Mouse (Mus musculus) kidney, adult 18-20 months (tissue): ENCODE data around the gene Pde4dip.

ENCODE experiments used
- DNase-seq: peaks from one replicate; pipeline ENCODE4 v3.0.0; 2021

Gene Pde4dip

DNA sequence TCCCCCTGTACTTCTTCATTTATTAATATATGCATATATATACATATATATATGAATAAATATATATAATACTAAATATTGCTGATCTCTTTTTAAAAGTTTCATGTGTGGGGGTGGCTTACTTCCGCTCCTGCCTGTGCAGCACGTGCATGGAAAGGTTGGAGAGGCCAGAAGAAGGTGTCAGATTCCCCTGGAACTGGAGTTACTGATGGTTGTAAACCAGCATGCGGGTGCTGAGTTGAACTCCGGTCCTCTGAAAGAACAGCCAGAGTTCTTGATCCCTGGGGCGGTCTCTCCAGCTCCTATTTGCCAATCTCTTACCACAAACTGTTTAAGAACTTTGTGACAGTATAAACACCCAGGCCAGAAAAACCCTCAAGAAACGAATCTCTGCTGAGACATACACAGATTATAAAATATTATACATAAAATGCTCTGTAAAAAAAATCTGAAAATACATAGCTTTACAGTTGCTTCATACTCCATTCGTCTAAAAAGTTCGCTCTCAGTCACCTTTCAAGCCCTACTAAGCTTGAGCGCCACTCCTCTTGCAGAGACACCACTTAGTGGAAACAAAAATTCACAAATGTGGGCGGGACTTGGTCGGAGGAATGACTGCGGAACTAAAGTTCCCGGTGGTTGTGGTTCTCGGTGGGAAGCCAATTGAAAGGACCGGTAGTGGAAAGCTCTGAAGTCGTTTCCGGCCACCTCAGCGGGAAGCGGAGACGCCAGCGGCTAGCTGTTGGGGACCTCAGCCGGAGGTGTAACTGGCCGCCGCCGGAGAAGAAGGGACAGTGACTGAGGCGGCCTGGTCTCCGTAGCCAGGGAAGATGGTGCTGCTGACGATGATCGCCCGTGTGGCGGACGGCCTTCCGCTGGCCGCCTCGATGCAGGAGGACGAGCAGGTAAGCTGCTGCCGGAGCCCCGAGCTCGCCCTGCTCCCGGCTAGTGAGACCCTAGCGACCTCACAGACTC, 12.3 kb upstream of the Pde4dip start, which contains the start of gene Sec22b:
Gene Sec22b (plus strand): TSS at position 675 of the 975 bp plus-strand sequence.
- peak; percentile 94 for DNase-seq

GRCm38 (mm10) chr3:97898381-97898780, 9.9 kb upstream of the Pde4dip start:
- no peak for DNase-seq

- peak; percentile 49 for DNase-seq
Measured at GRCm38 (mm10) chr3:97894695-97895094, 6.2 kb upstream of the Pde4dip start.

- DNase-seq = no peak
Measured at GRCm38 (mm10) chr3:97890205-97890604, 1.7 kb upstream of the Pde4dip start.

DNA sequence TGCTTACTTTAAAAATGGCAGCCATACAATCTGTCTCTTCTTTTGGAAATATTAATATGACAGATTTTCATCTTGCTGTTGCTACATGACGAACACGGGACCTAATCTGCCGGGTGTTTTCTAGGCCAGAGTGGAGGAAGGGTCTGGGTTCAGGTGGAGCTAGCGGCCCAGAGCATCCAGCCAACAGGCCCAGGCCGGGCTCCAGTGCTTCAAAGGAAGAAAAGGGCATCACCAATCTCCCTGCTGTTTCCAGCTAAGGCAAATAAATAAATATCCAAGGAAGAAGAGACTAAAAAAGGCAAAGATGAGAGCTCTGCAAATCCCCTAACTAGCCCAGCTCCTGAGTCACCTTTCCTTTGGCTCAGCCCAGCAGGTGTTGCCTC, 731 bp downstream of the Pde4dip start:
- DNase-seq = no peak

DNA sequence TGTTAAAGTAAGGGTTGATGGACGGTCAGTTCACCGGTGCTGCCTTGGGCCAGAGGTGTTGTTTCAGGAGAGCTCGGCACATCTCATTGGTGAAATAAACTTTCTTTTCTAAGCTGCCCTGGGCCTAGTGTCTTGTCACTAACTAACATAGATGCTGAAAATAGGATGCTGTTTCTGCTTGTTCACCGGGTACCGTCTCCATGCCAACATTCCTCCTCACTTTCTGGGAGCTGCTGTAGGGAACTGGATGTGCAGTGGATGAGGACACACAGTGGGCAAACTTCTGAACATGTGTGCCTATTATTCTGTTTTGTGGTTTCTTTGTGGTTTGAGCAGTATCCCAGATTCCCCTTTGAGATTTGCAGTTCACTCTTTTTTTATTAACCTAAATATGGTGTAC, 6.9 kb downstream of the Pde4dip start:
- no peak for DNase-seq

- peak; percentile 82 for DNase-seq
Measured at GRCm38 (mm10) chr3:97879222-97879621, 9.3 kb downstream of the Pde4dip start.

- DNase-seq = no peak
Measured at GRCm38 (mm10) chr3:97876259-97876658, 12.2 kb downstream of the Pde4dip start.

- DNase-seq = no peak
Measured at GRCm38 (mm10) chr3:97874777-97875176, 13.7 kb downstream of the Pde4dip start.

- no peak for DNase-seq
Measured at GRCm38 (mm10) chr3:97869730-97870129, 18.8 kb downstream of the Pde4dip start.

DNA sequence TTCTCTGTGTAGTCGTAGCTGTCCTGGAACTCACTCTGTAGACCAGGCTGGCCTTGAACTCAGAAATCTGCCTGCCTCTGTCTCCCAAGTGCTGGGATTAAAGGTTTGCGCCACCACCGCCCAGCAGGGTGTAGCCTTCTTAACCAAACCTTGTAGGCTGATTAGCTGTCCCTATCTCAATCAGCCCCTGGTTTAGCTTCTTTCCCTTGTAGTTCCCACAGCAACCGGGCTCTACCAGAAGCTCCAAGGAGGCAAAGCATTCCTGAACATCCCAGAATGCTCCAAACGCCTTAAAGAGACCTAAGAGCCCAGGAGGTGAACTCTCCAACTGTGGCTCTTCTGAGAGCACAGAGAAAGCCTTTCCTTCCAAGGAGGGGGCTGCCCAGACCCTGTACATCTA, 19.8 kb downstream of the Pde4dip start:
- no peak for DNase-seq

GRCm38 (mm10) chr3:97868024-97868689, 20.4 kb downstream of the Pde4dip start:
- DNase-seq = peak; percentile 77

DNA sequence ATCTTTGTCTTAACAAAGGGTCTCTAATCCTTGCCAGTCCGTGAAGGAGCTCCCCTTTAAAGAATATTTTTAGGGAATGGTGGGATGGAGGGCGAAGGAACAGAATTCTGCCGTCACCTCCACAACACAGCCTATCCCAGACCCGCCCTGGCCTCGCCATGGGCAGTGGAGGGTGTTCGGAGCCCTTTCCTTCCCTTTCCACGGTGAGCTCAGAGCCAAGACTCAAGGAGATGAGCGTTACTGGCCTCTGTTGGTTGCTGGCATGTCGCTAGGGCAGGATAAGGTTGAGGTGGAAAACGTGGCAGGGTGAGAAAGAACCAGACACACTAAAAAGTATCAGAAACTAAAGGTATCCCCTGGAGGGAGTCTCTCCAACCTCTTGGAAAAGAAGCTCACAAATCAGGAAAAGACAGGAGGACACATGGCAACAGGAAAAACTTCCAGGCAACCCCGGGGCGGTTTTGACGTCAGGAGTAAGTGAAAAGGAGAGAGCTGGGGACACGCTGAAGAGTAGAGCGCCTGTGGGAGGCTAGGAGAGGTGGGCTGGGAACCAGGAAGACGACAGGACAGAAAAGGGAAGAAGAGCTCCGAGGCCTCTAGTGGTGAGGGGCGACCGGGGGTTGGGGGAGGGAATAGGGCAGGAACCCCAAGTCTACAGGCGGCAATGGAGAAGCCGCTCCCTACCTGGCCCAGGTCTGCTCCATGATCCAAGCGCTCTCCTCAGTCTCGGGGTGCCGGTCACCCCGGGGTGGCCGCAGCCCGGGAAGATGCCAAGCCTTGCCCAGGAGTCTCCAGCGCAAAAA, 21.1 kb downstream of the Pde4dip start:
- DNase-seq = peak; percentile 29

DNA sequence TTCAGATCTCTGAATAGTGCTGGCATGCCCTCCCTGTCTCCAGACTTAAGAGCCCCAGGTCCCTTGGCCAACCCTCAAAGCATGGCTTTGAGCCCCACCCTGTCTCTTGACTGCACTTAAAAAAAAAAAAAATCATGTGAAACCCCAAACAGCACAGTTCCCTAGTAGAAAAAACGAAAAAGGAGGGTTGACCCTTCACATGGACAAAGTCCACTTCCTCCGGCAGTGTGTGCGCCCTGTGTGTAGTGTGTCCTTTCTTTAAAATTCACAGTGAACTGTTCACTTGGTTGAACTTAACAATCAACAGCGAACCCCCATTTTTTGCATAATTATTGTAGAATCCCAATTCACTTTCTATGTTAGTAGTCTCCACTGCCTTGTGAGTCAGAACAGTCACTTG, 21.8 kb downstream of the Pde4dip start:
- no peak for DNase-seq

DNA sequence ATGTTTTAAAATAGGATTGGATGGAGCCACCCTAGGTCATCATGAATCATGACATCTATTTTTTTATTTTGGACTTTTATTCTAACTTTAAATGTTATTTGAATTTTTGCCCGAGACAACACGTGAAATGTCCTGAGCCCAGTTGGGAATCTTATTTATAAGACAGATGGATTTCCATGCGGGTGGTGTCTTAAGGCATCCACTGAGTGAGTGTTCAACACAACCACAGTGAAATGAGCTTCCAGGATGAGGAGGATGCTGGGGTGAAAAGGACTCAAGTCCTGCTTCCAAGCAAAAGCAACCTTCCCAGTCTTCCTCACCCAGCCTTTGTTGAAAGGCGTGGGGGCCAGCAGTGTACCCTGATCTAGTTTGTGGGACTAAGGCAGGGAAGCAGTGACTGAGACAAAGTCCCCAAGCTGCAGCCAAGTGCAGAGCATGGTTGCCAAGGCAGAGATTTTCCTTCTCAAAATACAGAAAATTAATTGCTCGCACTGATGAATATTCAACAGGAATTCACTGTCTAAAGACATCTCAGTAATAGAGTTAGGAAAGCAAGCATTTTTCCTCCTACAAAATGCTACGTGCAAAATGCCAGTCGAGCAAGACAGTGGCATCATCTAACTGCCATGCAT, 27.6 kb downstream of the Pde4dip start:
- no peak for DNase-seq

- DNase-seq = no peak
Measured at GRCm38 (mm10) chr3:97859400-97859799, 29.1 kb downstream of the Pde4dip start.

GRCm38 (mm10) chr3:97854575-97855384, 33.7 kb downstream of the Pde4dip start:
- no peak for DNase-seq

DNA sequence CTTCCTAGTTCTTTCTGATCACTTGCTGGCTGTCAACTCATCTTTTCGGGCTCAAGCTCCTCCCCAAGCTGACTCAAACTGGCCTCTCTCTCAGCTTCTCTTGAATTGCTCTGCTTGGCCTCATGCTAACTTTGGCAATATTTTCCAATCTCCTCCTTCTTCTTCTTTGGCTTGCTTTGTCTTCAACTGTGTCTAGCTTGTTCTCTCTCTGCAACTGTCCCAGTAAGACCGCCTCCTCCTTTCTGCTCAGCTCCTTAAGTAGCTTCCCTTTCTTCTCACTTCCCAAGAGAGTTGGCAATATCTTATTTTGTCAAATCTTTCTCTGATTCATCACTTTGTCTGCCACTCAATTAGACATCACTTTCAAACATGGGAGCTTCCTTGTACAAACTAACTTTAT, 36.7 kb downstream of the Pde4dip start:
- DNase-seq = no peak

DNA sequence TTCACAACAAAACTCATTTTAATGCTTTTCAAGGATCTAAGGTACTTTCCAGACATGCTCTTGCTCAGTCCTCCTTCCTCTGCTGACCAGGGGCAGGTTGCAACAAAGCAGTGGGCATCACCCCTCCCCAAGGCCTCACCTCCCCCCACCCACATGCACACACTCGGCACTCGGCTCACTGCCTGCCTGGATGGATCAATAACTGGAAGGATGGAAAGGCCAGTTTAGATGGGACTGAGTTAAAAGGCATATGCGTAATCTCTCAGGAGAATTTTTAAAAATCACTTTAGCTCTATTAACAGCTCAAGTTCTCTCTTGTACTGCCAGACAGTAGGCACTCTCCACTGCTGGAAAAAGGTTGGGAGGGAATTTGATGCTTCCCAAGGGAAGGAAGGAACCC, 40.9 kb downstream of the Pde4dip start:
- no peak for DNase-seq

DNA sequence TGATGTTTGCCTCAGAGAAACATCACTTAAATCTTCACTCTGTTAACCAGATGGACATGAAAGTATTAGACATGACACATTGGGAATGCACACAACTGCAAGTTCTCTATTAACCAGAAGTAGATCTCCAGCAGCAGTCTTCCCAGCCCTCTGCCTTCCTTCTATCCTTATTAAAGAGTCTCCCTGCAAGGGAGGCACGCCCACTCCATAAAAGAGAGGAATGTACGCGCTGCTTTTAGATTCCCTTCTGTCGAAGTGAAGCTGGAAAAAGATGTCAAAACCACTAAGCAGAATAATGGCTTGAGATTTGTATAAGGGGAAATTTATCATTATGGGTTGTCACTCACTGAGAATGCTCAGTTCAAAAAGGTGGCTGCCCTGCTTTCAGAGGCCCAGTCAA, 42.1 kb downstream of the Pde4dip start:
- DNase-seq = no peak

DNA sequence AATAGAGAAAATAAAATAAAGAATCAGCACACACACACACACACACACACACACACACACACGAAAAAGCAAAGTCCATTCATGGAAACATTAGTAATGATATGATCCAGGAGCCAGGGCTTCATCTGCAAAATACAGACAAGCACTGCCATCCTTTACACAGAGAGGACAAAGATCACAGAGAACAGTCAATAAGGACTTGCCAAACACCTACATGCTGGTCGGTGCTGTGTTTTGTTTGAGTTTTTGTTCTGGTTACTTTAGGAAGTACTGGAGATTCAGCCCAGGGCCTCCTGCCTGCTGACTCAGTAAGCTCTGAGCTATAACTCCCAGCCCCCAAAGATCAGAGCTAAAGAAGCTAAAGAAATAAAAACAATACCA, 43.7 kb downstream of the Pde4dip start:
- no peak for DNase-seq
